Mouse (Mus musculus) kidney, adult 2 months (tissue): ENCODE measurements around the gene Hsp90ab1.

Source experiments
- CTCF ChIP-seq: fragments of 200-500 bp; conservative IDR thresholded peaks from 2 replicates; pipeline ENCODE4 v1.5.1; 2011; ENCODE audit warnings: low read depth, mild to moderate bottlenecking, control low read depth, low read length, moderate library complexity, mixed read lengths; ENCODE audit not compliant: insufficient read depth, insufficient read length
- POLR2A ChIP-seq: fragments of 200-500 bp; IDR thresholded peaks from one replicate; pipeline ENCODE4 v1.6.1; 2011; ENCODE audit warnings: low read depth, low read length, control low read depth

GRCm38 (mm10) chr17:45546941-45547340 lies 26.1 kb downstream of the Hsp90ab1 start:
- no peak for TF ChIP-seq CTCF
- no peak for TF ChIP-seq POLR2A
